Mouse (Mus musculus): ENCODE results near the gene Dmpk.

- TF ChIP-seq CTCF (IDR thresholded peaks at IDR 0.05; ENCODE audit: low read depth), result 0 out of 2 replicates have a peak, but pooled peaks have one; percentile 3
- no peak for TF ChIP-seq EP300 (optimal IDR thresholded peaks at IDR 0.05)
Measured at GRCm38 (mm10) chr7:19095751-19096110, 12.1 kb downstream of the Dmpk start.

Data from stomach, postnatal 0 days (tissue).